Mouse (Mus musculus) bone marrow, adult 2 months (tissue): ENCODE results near the gene Hist1h2bb. TPM values are rescaled to one million over a fixed set of nuclear protein-coding genes. Genes with fewer than 3 reads are reported as not detected.
"Not testable (repeated sequence)": the region's sequence is repeated elsewhere in the genome, so short reads cannot be mapped to it uniquely, and the experiment has no call there.

Source experiments
- H3K27ac ChIP-seq: fragments of 200-500 bp; 2 replicates; pipeline ENCODE4 v1.5.1; 2012; ENCODE audit warnings: low read depth, mild to moderate bottlenecking, control low read depth, inconsistent platforms, low read length; ENCODE audit not compliant: control insufficient read depth, poor library complexity, insufficient read depth
- H3K4me1 ChIP-seq: fragments of 200-500 bp; 2 replicates; pipeline ENCODE4 v1.6.1; 2011; ENCODE audit warnings: low read length; ENCODE audit not compliant: control insufficient read depth, insufficient read depth
- H3K4me3 ChIP-seq: fragments of 200-500 bp; replicated peaks from 2 replicates; pipeline ENCODE3; 2011; ENCODE audit warnings: mild to moderate bottlenecking, low read depth, low read length, control low read depth; ENCODE audit not compliant: control insufficient read depth
- CTCF ChIP-seq: fragments of 200-500 bp; IDR thresholded peaks from 2 replicates; pipeline ENCODE4 v1.5.1; 2011; ENCODE audit warnings: low read length, control low read depth; ENCODE audit not compliant: control insufficient read depth, insufficient read depth
- POLR2A ChIP-seq: fragments of 200-500 bp; IDR thresholded peaks from 2 replicates; pipeline ENCODE4 v1.6.1; 2011; ENCODE audit warnings: low read depth, mild to moderate bottlenecking, control low read depth, low read length, borderline replicate concordance; ENCODE audit not compliant: control insufficient read depth
- WGBS: fragments of 180-500 bp; shearing (Covaris S2); methylation state at CpG from one replicate; pipeline ENCODE4 v1.1.7; 2018; 5-methylcytosine and 5-hydroxymethylcytosine counted together
- polyA plus RNA-seq: library from polyadenylated mRNA; stranded (reverse); fragments of >200 nt; gene quantifications from 2 replicates; pipeline ENCODE4 v1.2.4, GENCODE M21; 2011; ENCODE audit warnings: low replicate concordance; ENCODE audit not compliant: missing spikeins, insufficient read depth, insufficient read length

Hist1h2bb gene
- polyA plus RNA-seq, 1 experiment: 136 TPM

- Histone ChIP-seq H3K4me1 (peaks cover 2% of the 10 kb centered on the region; the same call in 1 of the 2 replicates), H3K4me3 (no peak overlapping the region)
Measured at GRCm38 (mm10) chr13:23765172-23765513, 18.6 kb downstream of the Hist1h2bb start.

GRCm38 (mm10) chr13:23766772-23767171 is 20.2 kb downstream of the Hist1h2bb start:
- TF ChIP-seq POLR2A (no peak), CTCF (no peak)
- H3K4me1 ChIP-seq: peaks cover 2% of the 10 kb centered on the region; the same call in 1 of the 2 replicates
- no peak overlapping the region for H3K27ac ChIP-seq
- H3K4me3 ChIP-seq: no peak overlapping the region

More at GRCm38 (mm10) chr13:23765172-23765513, 18.6 kb downstream of the Hist1h2bb start:
- peak overlapping the region; percentile 62; the same call in 1 of the 2 replicates for H3K27ac ChIP-seq
- WGBS: 32% methylated on average over 1 of the region's 1 CpGs
- TF ChIP-seq CTCF (no peak), POLR2A (no peak)

GRCm38 (mm10) chr13:23768834-23769397 is 22.4 kb downstream of the Hist1h2bb start:
- Histone ChIP-seq H3K4me3 (no peak overlapping the region), H3K4me1 (peaks cover 2% of the 10 kb centered on the region; the same call in 1 of the 2 replicates)

GRCm38 (mm10) chr13:23769613-23770012 is 23.1 kb downstream of the Hist1h2bb start, which contains the start of gene Trim38:
Trim38 (plus strand) TSS chr13:23769913.
- not testable (repeated sequence) for H3K4me3 ChIP-seq, H3K4me1 ChIP-seq
- WGBS: 65% methylated on average over 2 of the region's 2 CpGs
- H3K27ac ChIP-seq: peak within 1 kb of the TSS; percentile 64; the same call in 1 of the 2 replicates

More at GRCm38 (mm10) chr13:23768834-23769397, 22.4 kb downstream of the Hist1h2bb start:
- 3% methylated on average over 5 of the region's 5 CpGs for WGBS
- H3K27ac ChIP-seq: peak overlapping the region; percentile 64; the same call in 1 of the 2 replicates
- TF ChIP-seq POLR2A: no peak
- no peak for TF ChIP-seq CTCF

GRCm38 (mm10) chr13:23772561-23773313 is 26.2 kb downstream of the Hist1h2bb start:
- Histone ChIP-seq H3K4me1 (peaks cover 2% of the 10 kb centered on the region; the same call in 1 of the 2 replicates), H3K4me3 (no peak overlapping the region), H3K27ac (no peak overlapping the region)
- TF ChIP-seq POLR2A (no peak), CTCF (0 out of 2 replicates have a peak, but pooled peaks have one; percentile 0)
- WGBS: 49% methylated on average over 21 of the region's 21 CpGs

GRCm38 (mm10) chr13:23778339-23778738 is 31.8 kb downstream of the Hist1h2bb start:
- H3K4me1 ChIP-seq: peaks cover 2% of the 10 kb centered on the region
- TF ChIP-seq CTCF: no peak
- no peak for TF ChIP-seq POLR2A
- 61% methylated on average over 7 of the region's 7 CpGs for WGBS
- no peak overlapping the region for H3K27ac ChIP-seq
- H3K4me3 ChIP-seq: no peak overlapping the region

GRCm38 (mm10) chr13:23779025-23779424 is 32.5 kb downstream of the Hist1h2bb start:
- Histone ChIP-seq H3K4me3 (no peak overlapping the region), H3K4me1 (peaks cover 2% of the 10 kb centered on the region), H3K27ac (no peak overlapping the region)
- TF ChIP-seq CTCF (no peak), POLR2A (no peak)
- 70% methylated on average over 4 of the region's 4 CpGs for WGBS

- no peaks in the 10 kb centered on the region for H3K4me1 ChIP-seq
- 39% methylated on average over 2 of the region's 2 CpGs for WGBS
- TF ChIP-seq CTCF: peak; percentile 25; the same call in 1 of the 2 replicates
- TF ChIP-seq POLR2A: no peak
- no peak overlapping the region for H3K27ac ChIP-seq
- no peak overlapping the region for H3K4me3 ChIP-seq
Measured at GRCm38 (mm10) chr13:23792520-23792919, 46.0 kb downstream of the Hist1h2bb start.

Other genes starting within 250 kb of the Hist1h2bb start
- 23.3 and 39.5 TPM in 2 replicates for gene Hist1h4h, start 215.7 kb upstream of the Hist1h2bb start, polyA plus RNA-seq
- 105 and 151 TPM in 2 replicates for gene Hist1h2af, start 212.8 kb upstream of the Hist1h2bb start, polyA plus RNA-seq
- gene Hist1h3g, start 211.3 kb upstream of the Hist1h2bb start, polyA plus RNA-seq: 16.1 and 17.7 TPM in 2 replicates
- gene Hist1h2bh, start 203.3 kb upstream of the Hist1h2bb start, polyA plus RNA-seq: 6.8 and 11.4 TPM in 2 replicates
- gene Hist1h3f, start 202.7 kb upstream of the Hist1h2bb start, polyA plus RNA-seq: 3.0 and 6.4 TPM in 2 replicates
- 114 and 284 TPM in 2 replicates for gene Hist1h4f, start 195.1 kb upstream of the Hist1h2bb start, polyA plus RNA-seq
- 9.7 and 12.7 TPM in 2 replicates for gene Hist1h1d, start 193.5 kb upstream of the Hist1h2bb start, polyA plus RNA-seq
- gene Hist1h3e, start 184.4 kb upstream of the Hist1h2bb start, polyA plus RNA-seq: 5.3 and 12.9 TPM in 2 replicates
- gene Hist1h2ae, start 175.5 kb upstream of the Hist1h2bb start, polyA plus RNA-seq: 12.5 and 23.9 TPM in 2 replicates
- gene Hist1h2bg, start 175.3 kb upstream of the Hist1h2bb start, polyA plus RNA-seq: 65.5 and 109 TPM in 2 replicates
- gene Hist1h2bf, start 172.5 kb upstream of the Hist1h2bb start, polyA plus RNA-seq: 32.4 and 40.5 TPM in 2 replicates
- gene Hist1h2ad, start 172.4 kb upstream of the Hist1h2bb start, polyA plus RNA-seq: 2.6 and 4.3 TPM in 2 replicates
- gene Hist1h3d, start 171.0 kb upstream of the Hist1h2bb start, polyA plus RNA-seq: 7.1 and 11.3 TPM in 2 replicates
- 50.4 and 64.8 TPM in 2 replicates for gene Hist1h4d, start 165.1 kb upstream of the Hist1h2bb start, polyA plus RNA-seq
- 9.2 and 11.8 TPM in 2 replicates for gene Hist1h2be, start 125.6 kb upstream of the Hist1h2bb start, polyA plus RNA-seq
- 27.6 and 54.3 TPM in 2 replicates for gene Hist1h1e, start 124.2 kb upstream of the Hist1h2bb start, polyA plus RNA-seq
- 2.0 and 3.7 TPM in 2 replicates for gene Hist1h2ac, start 62.8 kb upstream of the Hist1h2bb start, polyA plus RNA-seq
- gene Hist1h2bc, start 62.5 kb upstream of the Hist1h2bb start, polyA plus RNA-seq: 42.9 and 54.0 TPM in 2 replicates
- 3.9 TPM in 1 of 2 replicates, not detected in the other for gene Hist1h1t, start 50.9 kb upstream of the Hist1h2bb start, polyA plus RNA-seq
- gene Hist1h4c, start 48.3 kb upstream of the Hist1h2bb start, polyA plus RNA-seq: 7.1 and 15.1 TPM in 2 replicates
- gene Hfe, start 35.9 kb upstream of the Hist1h2bb start, polyA plus RNA-seq: 4.0 and 4.5 TPM in 2 replicates
- gene Hist1h1c, start 7.9 kb upstream of the Hist1h2bb start, polyA plus RNA-seq: 78.9 and 108 TPM in 2 replicates
- 42.2 and 62.6 TPM in 2 replicates for gene Hist1h3c, start 1.1 kb upstream of the Hist1h2bb start, polyA plus RNA-seq
- gene Hist1h2ab, start 4.4 kb downstream of the Hist1h2bb start, polyA plus RNA-seq: 30.3 and 31.4 TPM in 2 replicates
- 19.6 TPM in 1 of 2 replicates, not detected in the other for gene Hist1h3b, start 5.5 kb downstream of the Hist1h2bb start, polyA plus RNA-seq
- gene Hist1h4b, start 10.3 kb downstream of the Hist1h2bb start, polyA plus RNA-seq: 275 and 281 TPM in 2 replicates
- gene Hist1h4a, start 14.5 kb downstream of the Hist1h2bb start, polyA plus RNA-seq: 62.7 and 98.3 TPM in 2 replicates
- gene Hist1h3a, start 15.7 kb downstream of the Hist1h2bb start, polyA plus RNA-seq: 11.4 and 30.9 TPM in 2 replicates
- gene Hist1h1a, start 16.9 kb downstream of the Hist1h2bb start, polyA plus RNA-seq: 38.3 and 41.6 TPM in 2 replicates
- gene Trim38, start 23.2 kb downstream of the Hist1h2bb start, polyA plus RNA-seq: not detected in 2 replicates
- 1.4 TPM in 1 of 2 replicates, not detected in the other for gene Slc17a2, start 60.3 kb downstream of the Hist1h2bb start, polyA plus RNA-seq
- 2.9 TPM in 1 of 2 replicates, not detected in the other for gene Slc17a3, start 92.7 kb downstream of the Hist1h2bb start, polyA plus RNA-seq
- not detected in 2 replicates for gene Slc17a1, start 121.0 kb downstream of the Hist1h2bb start, polyA plus RNA-seq
- gene Slc17a4, start 168.3 kb downstream of the Hist1h2bb start, polyA plus RNA-seq: not detected in 2 replicates
- gene Hist1h2ba, start 187.4 kb downstream of the Hist1h2bb start, polyA plus RNA-seq: not detected in 2 replicates
- not detected in 2 replicates for gene Hist1h2aa, start 187.7 kb downstream of the Hist1h2bb start, polyA plus RNA-seq
- gene Scgn, start 244.5 kb downstream of the Hist1h2bb start, polyA plus RNA-seq: not detected in 2 replicates